Comparison of ENCODE assay signal across 8 mouse cellular contexts in genomic region chr1:133924141-133924875, GRCm38 (mm10). TPM values are rescaled to one million over a fixed set of nuclear protein-coding genes. Genes with fewer than 3 reads are reported as not detected.
A peak's percentile ranks its signal among the peaks of the same experiment; 100 is the strongest.
DNase-seq lines count a peak whose midpoint lies in the region; ATAC-seq lines count a peak whose summit lies in the region.

No protein-coding gene starts in this region.

- no peak overlapping the region for H3K4me3 ChIP-seq in kidney, embryonic 16.5 days (ENCODE audit: low read length)
- no peak overlapping the region for H3K4me3 ChIP-seq in hindbrain, embryonic 13.5 days
- no peak overlapping the region for H3K4me3 ChIP-seq in midbrain, embryonic 16.5 days (ENCODE audit: low read depth, low read length)

- H3K4me2 ChIP-seq in kidney, embryonic 16.5 days (replicated peaks; ENCODE audit: low read depth, low read length): no peak overlapping the region
- H3K4me2 ChIP-seq in hindbrain, embryonic 13.5 days: peak overlapping the region; percentile 36
- H3K4me2 ChIP-seq in midbrain, embryonic 16.5 days (ENCODE audit: low read length): peak overlapping the region; percentile 40

- no peak overlapping the region for H3K27ac ChIP-seq in kidney, embryonic 16.5 days (ENCODE audit: low read length)
- peak overlapping the region; percentile 40; the same call in 1 of the 2 replicates for H3K27ac ChIP-seq in hindbrain, embryonic 13.5 days
- H3K27ac ChIP-seq in midbrain, embryonic 16.5 days (ENCODE audit: low read length): no peak overlapping the region

- peaks cover 13% of the 10 kb centered on the region for H3K4me1 ChIP-seq in kidney, embryonic 16.5 days (ENCODE audit: insufficient read depth, low read length)
- H3K4me1 ChIP-seq in hindbrain, embryonic 13.5 days (replicated peaks): peaks cover 31% of the 10 kb centered on the region
- H3K4me1 ChIP-seq in midbrain, embryonic 16.5 days (ENCODE audit: control insufficient read depth, insufficient read depth, low read length): peaks cover 11% of the 10 kb centered on the region

- no peaks in the 10 kb centered on the region for H3K27me3 ChIP-seq in kidney, embryonic 16.5 days (ENCODE audit: insufficient read depth, low read length)
- H3K27me3 ChIP-seq in hindbrain, embryonic 13.5 days: no peaks in the 10 kb centered on the region
- 0 out of 2 replicates have a peak, but pooled peaks cover 2% of the 10 kb centered on the region for H3K27me3 ChIP-seq in midbrain, embryonic 16.5 days (ENCODE audit: control insufficient read depth, insufficient read depth, low read depth, low read length)

- no peak for DNase-seq in kidney, postnatal 10 days
- no peak for DNase-seq in spleen, adult 12 weeks (ENCODE audit: low spot score)
- no peak for DNase-seq in ovary, postnatal 10 days (ENCODE audit: low spot score)
- DNase-seq in spleen, postnatal 4 days (ENCODE audit: low spot score in 2 of 2): no peak

- WGBS in kidney, embryonic 16.5 days: 38% methylated on average over 7 of the region's 7 CpGs
- WGBS in hindbrain, embryonic 13.5 days: 20% methylated on average over 7 of the region's 7 CpGs
- WGBS in midbrain, embryonic 16.5 days: 17% methylated on average over 7 of the region's 7 CpGs

- no peaks in the 10 kb centered on the region for H3K36me3 ChIP-seq in kidney, embryonic 16.5 days (ENCODE audit: insufficient read depth, low read length)
- H3K36me3 ChIP-seq in hindbrain, embryonic 13.5 days: no peaks in the 10 kb centered on the region
- H3K36me3 ChIP-seq in midbrain, embryonic 16.5 days (ENCODE audit: control insufficient read depth, insufficient read depth, low read length): no peaks in the 10 kb centered on the region

- no peaks in the 10 kb centered on the region for H3K9me3 ChIP-seq in kidney, embryonic 16.5 days (ENCODE audit: low read length)
- H3K9me3 ChIP-seq in hindbrain, embryonic 13.5 days: no peaks in the 10 kb centered on the region
- no peaks in the 10 kb centered on the region for H3K9me3 ChIP-seq in midbrain, embryonic 16.5 days (replicated peaks; ENCODE audit: control insufficient read depth, low read length, poor library complexity, severe bottlenecking)

- no peak overlapping the region for H3K9ac ChIP-seq in kidney, embryonic 16.5 days (replicated peaks; ENCODE audit: low read length)
- 0 out of 2 replicates have a peak overlapping the region, but pooled peaks have one; percentile 24 for H3K9ac ChIP-seq in hindbrain, embryonic 13.5 days
- 0 out of 2 replicates have a peak overlapping the region, but pooled peaks have one; percentile 42 for H3K9ac ChIP-seq in midbrain, embryonic 16.5 days (ENCODE audit: low read depth, low read length)

- peak; percentile 23; the same call in 1 of the 2 replicates for ATAC-seq in kidney, embryonic 16.5 days (ENCODE audit: low FRiP score, low TSS enrichment)
- ATAC-seq in common myeloid progenitor, adult 5-6 weeks (replicated peaks; ENCODE audit: low read depth, poor library complexity, severe bottlenecking): peak; percentile 76
- ATAC-seq in hindbrain, embryonic 13.5 days (ENCODE audit: low FRiP score): peak; percentile 49; the same call in 1 of the 2 replicates
- peak; percentile 37 for ATAC-seq in midbrain, embryonic 16.5 days

RNA-seq across cellular contexts. Expression of gene Prelp, which starts 3.1 kb away (rescaled TPM):
- polyA plus RNA-seq in kidney, embryonic 16.5 days (2015; fragmentation: Nextera tagmentation; extraction: Ambion mirVana): 2.1 and 2.6 TPM in 2 replicates
- not detected in 2 replicates for total RNA-seq in common myeloid progenitor, adult 5-6 weeks (2017)
- polyA plus RNA-seq in hindbrain, embryonic 13.5 days (2015; fragmentation: Nextera tagmentation; extraction: Ambion mirVana): 10.2 and 14.8 TPM in 2 replicates
- polyA plus RNA-seq in midbrain, embryonic 16.5 days (2015; fragmentation: Nextera tagmentation; extraction: Ambion mirVana): 8.1 and 9.1 TPM in 2 replicates

RNA-seq across cellular contexts. Expression of gene Optc, which starts 16.5 kb away (rescaled TPM):
- 0.18 and 0.47 TPM in 2 replicates for polyA plus RNA-seq in kidney, embryonic 16.5 days (2015; fragmentation: Nextera tagmentation; extraction: Ambion mirVana)
- not detected in 2 replicates for total RNA-seq in common myeloid progenitor, adult 5-6 weeks (2017)
- 2.7 and 3.6 TPM in 2 replicates for polyA plus RNA-seq in hindbrain, embryonic 13.5 days (2015; fragmentation: Nextera tagmentation; extraction: Ambion mirVana)
- 2.3 and 3.7 TPM in 2 replicates for polyA plus RNA-seq in midbrain, embryonic 16.5 days (2015; fragmentation: Nextera tagmentation; extraction: Ambion mirVana)

Comparison
In these comparisons a context has a peak if more than half of its experiments do, and no peak if none do; other contexts are left out.
1. ATAC-seq: peak in every context shown above with its lines; median percentile 76 in common myeloid progenitor, adult 5-6 weeks; 49 in hindbrain, embryonic 13.5 days; 37 in midbrain, embryonic 16.5 days; 23 in kidney, embryonic 16.5 days.